Comparison of ENCODE assay signal across 8 mouse cellular contexts in genomic region chr4:66402611-66403010, GRCm38 (mm10). TPM values are rescaled to one million over a fixed set of nuclear protein-coding genes. Genes with fewer than 3 reads are reported as not detected.
DNase-seq lines count a peak whose midpoint lies in the region; ATAC-seq lines count a peak whose summit lies in the region.

No protein-coding gene starts in this region.

- peak overlapping the region; percentile 77 for H3K4me3 ChIP-seq in embryonic facial prominence, embryonic 11.5 days (ENCODE audit: low read depth, low read length)
- peak overlapping the region; percentile 84 for H3K4me3 ChIP-seq in hindbrain, embryonic 10.5 days
- H3K4me3 ChIP-seq in limb, embryonic 10.5 days, result peak overlapping the region; percentile 90
- peak overlapping the region; percentile 93 for H3K4me3 ChIP-seq in midbrain, embryonic 16.5 days (ENCODE audit: low read depth, low read length)

- H3K4me1 ChIP-seq in embryonic facial prominence, embryonic 11.5 days (ENCODE audit: control insufficient read depth, insufficient read depth, low read length), result no peaks in the 10 kb centered on the region; the same call in 1 of the 2 replicates
- H3K4me1 ChIP-seq in hindbrain, embryonic 10.5 days (replicated peaks), result peaks cover 24% of the 10 kb centered on the region
- H3K4me1 ChIP-seq in limb, embryonic 10.5 days, result peaks cover 17% of the 10 kb centered on the region
- peaks cover 9% of the 10 kb centered on the region for H3K4me1 ChIP-seq in midbrain, embryonic 16.5 days (ENCODE audit: control insufficient read depth, insufficient read depth, low read length)

- H3K36me3 ChIP-seq in embryonic facial prominence, embryonic 11.5 days (replicated peaks; ENCODE audit: control insufficient read depth, insufficient read depth, low read depth, low read length), result no peaks in the 10 kb centered on the region
- no peaks in the 10 kb centered on the region for H3K36me3 ChIP-seq in hindbrain, embryonic 10.5 days
- H3K36me3 ChIP-seq in limb, embryonic 10.5 days, result no peaks in the 10 kb centered on the region
- H3K36me3 ChIP-seq in midbrain, embryonic 16.5 days (ENCODE audit: control insufficient read depth, insufficient read depth, low read length), result no peaks in the 10 kb centered on the region

- H3K27me3 ChIP-seq in embryonic facial prominence, embryonic 11.5 days (ENCODE audit: control insufficient read depth, insufficient read depth, low read length), result peaks cover 16% of the 10 kb centered on the region
- peaks cover 51% of the 10 kb centered on the region for H3K27me3 ChIP-seq in hindbrain, embryonic 10.5 days (ENCODE audit: insufficient read depth, poor library complexity, severe bottlenecking)
- peaks cover 40% of the 10 kb centered on the region for H3K27me3 ChIP-seq in limb, embryonic 10.5 days (ENCODE audit: low read depth, poor library complexity, severe bottlenecking)
- H3K27me3 ChIP-seq in midbrain, embryonic 16.5 days (ENCODE audit: control insufficient read depth, insufficient read depth, low read depth, low read length), result no peaks in the 10 kb centered on the region

- under 1% methylated on average over 19 of the region's 24 CpGs for WGBS in embryonic facial prominence, embryonic 11.5 days
- WGBS in hindbrain, embryonic 10.5 days, result under 1% methylated on average over 24 of the region's 24 CpGs
- under 1% methylated on average over 24 of the region's 24 CpGs for WGBS in limb, embryonic 10.5 days
- under 1% methylated on average over 24 of the region's 24 CpGs for WGBS in midbrain, embryonic 16.5 days

- H3K27ac ChIP-seq in embryonic facial prominence, embryonic 11.5 days (replicated peaks; ENCODE audit: low read depth, low read length), result no peak overlapping the region
- 0 out of 2 replicates have a peak overlapping the region, but pooled peaks have one; percentile 3 for H3K27ac ChIP-seq in hindbrain, embryonic 10.5 days
- no peak overlapping the region for H3K27ac ChIP-seq in limb, embryonic 10.5 days
- no peak overlapping the region for H3K27ac ChIP-seq in midbrain, embryonic 16.5 days (ENCODE audit: low read length)

- H3K9ac ChIP-seq in embryonic facial prominence, embryonic 11.5 days (replicated peaks; ENCODE audit: low read length), result no peak overlapping the region
- H3K9ac ChIP-seq in midbrain, embryonic 16.5 days (ENCODE audit: low read depth, low read length), result peak overlapping the region; percentile 97

- H3K4me2 ChIP-seq in embryonic facial prominence, embryonic 11.5 days (ENCODE audit: low read depth, low read length), result peak overlapping the region; percentile 98
- peak overlapping the region; percentile 88 for H3K4me2 ChIP-seq in midbrain, embryonic 16.5 days (ENCODE audit: low read length)

- peak; percentile 6 for DNase-seq in ovary, postnatal 36 days (ENCODE audit: low spot score)
- no peak for DNase-seq in ovary, postnatal 10 days (ENCODE audit: low spot score)
- DNase-seq in embryonic facial prominence, embryonic 11.5 days (ENCODE audit: low spot score), result peak; percentile 61
- DNase-seq in hindbrain, embryonic 10.5 days (ENCODE audit: low spot score), result peak; percentile 65
- peak; percentile 70 for DNase-seq in limb, embryonic 10.5 days (ENCODE audit: low spot score)
- no peak for DNase-seq in MN1 (ENCODE audit: low spot score)

- H3K9me3 ChIP-seq in embryonic facial prominence, embryonic 11.5 days (replicated peaks; ENCODE audit: control insufficient read depth, low read length), result no peaks in the 10 kb centered on the region
- H3K9me3 ChIP-seq in hindbrain, embryonic 10.5 days, result no peaks in the 10 kb centered on the region
- no peaks in the 10 kb centered on the region for H3K9me3 ChIP-seq in limb, embryonic 10.5 days (replicated peaks)
- H3K9me3 ChIP-seq in midbrain, embryonic 16.5 days (replicated peaks; ENCODE audit: control insufficient read depth, low read length, poor library complexity, severe bottlenecking), result no peaks in the 10 kb centered on the region

- no peak for ATAC-seq in embryonic facial prominence, embryonic 11.5 days (replicated peaks; ENCODE audit: insufficient number of reproducible peaks, low FRiP score, low TSS enrichment, low read depth)
- ATAC-seq in midbrain, embryonic 16.5 days, result peak; percentile 29; the same call in 1 of the 2 replicates
- ATAC-seq in CD4-positive, CD25-positive, alpha-beta regulatory T cell, adult 4 months, result no peak

RNA-seq across cellular contexts. Expression of gene Astn2, which starts 1.8 kb away (rescaled TPM):
- polyA plus RNA-seq in embryonic facial prominence, embryonic 11.5 days (2014; fragmentation: Nextera tagmentation; extraction: Ambion mirVana), result 0.61 and 0.74 TPM in 2 replicates
- 0.56 and 0.77 TPM in 2 replicates for polyA plus RNA-seq in hindbrain, embryonic 10.5 days (2016; fragmentation: Nextera tagmentation; extraction: Ambion mirVana)
- polyA plus RNA-seq in limb, embryonic 10.5 days (2016; fragmentation: Nextera tagmentation; extraction: Ambion mirVana), result 0.29 and 0.66 TPM in 2 replicates
- 1.8 and 2.9 TPM in 2 replicates for polyA plus RNA-seq in midbrain, embryonic 16.5 days (2015; fragmentation: Nextera tagmentation; extraction: Ambion mirVana)
- polyA plus RNA-seq in CD4-positive, CD25-positive, alpha-beta regulatory T cell, adult 4 months (2017; shearing (Covaris generic)), result not detected

Comparison
In these comparisons a context has a peak if more than half of its experiments do, and no peak if none do; other contexts are left out.
1. DNase-seq: peak in ovary, postnatal 36 days (single experiment), embryonic facial prominence, embryonic 11.5 days (single experiment), hindbrain, embryonic 10.5 days (single experiment) and limb, embryonic 10.5 days (single experiment); none in ovary, postnatal 10 days (single experiment) and MN1 (single experiment).
2. Peak in every context shown above with its lines, with median percentiles within 50 percentile points of each other: H3K4me3 ChIP-seq.